Mouse (Mus musculus) WW6 (cell line): ENCODE results near the gene Apbb1ip.
A peak's percentile ranks its signal among the peaks of the same experiment; 100 is the strongest.

Source experiments
- DNase-seq: peaks from one replicate; pipeline ENCODE4 v3.0.0-alpha.2; 2013; ENCODE audit warnings: low read depth, low spot score

The Apbb1ip gene

DNA sequence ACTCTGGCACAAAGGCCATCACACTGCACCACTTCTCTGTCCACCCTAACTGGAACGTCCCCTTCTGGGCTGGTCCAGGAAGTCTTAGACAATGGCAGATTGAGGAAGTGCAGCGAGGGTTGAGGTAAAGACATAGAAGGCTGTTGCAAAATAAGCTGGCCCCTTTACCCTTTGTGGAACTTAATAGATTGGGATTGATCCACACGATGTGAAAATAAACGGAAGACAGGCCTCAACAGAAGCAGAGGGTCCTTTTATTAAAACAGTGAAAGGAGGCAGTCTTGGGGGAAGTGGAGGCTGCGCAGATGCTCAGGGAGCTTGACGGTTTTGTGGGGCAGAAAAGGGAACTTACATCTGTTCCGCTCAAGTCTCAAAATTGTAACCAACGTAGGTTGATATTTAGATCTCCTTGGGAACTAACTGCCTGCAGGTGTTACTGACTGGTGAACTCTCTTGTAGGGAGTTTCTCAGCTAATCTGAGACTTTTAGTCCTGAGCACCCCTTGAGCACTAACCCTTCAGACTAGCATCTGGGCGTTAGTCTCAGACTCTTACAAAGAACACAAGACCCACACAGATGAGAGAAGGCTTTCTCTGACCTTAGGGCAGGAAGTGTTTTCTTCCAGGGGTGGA, at the start of gene Apbb1ip:
TSS of gene Apbb1ip (plus strand) at position 546 of the 632 bp plus-strand sequence.
- DNase-seq, result no peak

DNA sequence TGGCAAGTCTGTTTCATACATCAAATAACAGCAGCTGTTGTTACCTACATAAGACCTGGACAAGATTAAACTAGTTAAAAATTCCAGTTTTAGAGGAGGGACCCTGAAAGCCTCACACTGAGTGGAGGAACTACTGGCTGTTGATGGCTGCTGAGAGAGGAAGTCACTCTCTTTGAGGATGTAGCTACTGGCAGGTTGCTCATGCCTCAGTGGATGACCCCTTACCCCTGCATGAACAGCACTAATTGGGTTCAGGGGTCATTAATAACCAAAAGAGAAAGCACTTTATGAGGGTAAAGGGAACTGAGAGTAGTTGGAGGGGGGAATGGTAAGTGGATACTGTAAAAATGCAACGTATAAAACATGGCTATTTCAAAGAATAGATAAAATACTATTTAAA, 46.8 kb upstream of the Apbb1ip start:
- DNase-seq, result no peak

DNA sequence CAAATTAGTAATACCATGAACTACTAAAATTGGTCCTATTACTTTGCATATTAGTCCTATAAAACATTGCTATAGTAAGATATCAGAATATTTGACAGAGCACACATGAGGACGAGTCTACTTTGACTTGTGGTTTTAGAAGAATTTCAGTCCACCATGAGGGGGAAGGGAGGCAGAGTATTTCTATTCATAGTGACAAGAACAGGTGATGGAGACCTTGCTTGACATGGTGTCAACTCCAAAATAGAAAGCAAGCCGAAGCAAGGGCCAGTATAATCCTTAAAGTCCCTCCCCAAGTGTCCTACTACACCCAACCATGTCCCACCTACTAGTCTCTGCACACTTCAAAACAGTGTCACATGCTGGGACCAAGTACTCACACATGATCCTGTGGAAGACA, 37.8 kb upstream of the Apbb1ip start:
- no peak for DNase-seq

DNA sequence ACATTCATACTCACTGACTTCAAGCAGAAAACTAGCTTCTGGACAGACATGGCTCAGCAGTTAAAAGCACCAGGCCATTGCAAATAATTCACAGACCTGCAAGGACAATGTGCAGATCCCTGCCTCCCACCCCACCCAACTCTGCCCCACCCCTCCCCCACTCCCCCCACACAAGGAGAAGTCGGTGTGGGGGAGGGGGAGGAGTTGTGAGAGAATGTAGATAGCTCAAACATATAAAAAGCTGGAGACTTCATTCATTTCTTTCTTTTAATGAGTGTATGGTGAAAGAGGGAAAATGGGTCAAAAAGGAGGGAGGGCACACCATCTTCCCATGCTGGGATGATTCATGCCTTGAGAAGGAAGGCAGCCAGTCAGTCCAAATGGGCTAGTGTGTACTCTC, 34.5 kb upstream of the Apbb1ip start:
- DNase-seq, result peak; percentile 100

DNA sequence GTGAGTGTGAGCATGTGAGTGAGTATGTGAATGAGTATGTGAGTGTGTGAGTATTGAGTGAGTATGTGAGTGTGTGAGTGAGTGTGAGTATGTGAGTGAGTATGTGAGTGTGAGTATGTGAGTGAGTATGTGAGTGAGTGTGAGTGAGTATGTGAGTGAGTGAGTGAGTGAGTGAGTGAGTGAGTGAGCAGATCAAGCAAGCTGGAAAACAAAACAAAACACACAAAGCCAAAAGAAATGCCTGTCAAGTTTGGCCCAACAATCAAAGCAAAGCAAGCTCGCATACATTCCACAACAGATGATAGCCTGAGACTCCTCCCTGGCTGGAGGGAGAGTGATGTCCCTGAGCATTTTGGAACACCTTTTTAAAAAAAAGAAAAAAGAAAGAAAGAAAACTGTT, 33.5 kb upstream of the Apbb1ip start:
- DNase-seq, result peak; percentile 85

DNA sequence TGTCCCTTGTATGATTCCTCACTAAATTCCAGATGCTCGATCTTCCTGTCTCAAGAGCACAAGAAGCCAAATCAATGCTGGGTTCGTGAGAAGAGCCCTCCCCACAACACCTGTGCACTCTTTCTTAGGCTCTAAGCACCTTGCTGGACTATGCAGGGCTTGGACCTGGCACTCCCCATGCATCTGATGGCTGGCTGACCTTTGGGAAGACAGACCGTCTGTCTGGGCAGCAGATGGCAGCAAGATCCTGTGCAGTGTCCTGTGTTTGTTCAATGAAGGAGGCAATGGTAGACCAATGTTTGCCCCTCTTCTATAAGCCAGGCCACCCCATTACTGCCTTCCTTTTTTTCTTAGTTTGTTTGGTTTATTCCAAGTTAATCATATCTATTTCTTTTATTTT, 32.7 kb upstream of the Apbb1ip start:
- DNase-seq, result no peak

DNA sequence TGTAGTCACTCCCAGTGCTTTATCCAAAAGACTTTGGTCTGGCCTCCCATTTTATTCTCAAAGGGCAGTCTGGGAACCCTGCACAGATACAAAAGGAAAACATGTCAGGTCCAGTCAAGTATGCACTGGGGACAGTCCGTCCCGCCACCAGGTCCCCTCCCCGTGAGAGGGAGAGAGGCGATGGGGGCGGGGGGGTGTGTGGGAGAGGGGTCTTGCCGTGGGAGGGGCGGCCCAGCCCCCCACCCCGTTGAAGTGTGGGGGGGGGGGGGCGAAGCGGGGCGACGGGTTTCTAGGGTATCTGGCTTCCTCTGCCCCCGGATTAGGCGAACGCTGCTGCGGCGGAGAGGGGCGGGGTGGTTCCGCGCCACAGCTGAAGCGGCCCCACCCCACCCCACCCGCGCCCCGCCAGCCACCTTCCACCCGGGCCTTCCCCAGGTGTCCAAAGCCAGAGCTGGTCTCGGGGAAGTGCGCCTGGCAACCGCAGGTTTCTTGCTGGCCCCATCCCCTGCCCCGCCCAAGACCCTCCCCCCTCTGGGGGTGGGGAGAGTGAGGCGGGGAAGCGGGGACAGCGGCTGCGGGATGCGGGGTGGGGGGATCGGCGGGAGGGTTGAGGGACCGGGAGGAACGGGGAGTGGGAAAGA, 29.7 kb upstream of the Apbb1ip start:
- DNase-seq, result no peak

DNA sequence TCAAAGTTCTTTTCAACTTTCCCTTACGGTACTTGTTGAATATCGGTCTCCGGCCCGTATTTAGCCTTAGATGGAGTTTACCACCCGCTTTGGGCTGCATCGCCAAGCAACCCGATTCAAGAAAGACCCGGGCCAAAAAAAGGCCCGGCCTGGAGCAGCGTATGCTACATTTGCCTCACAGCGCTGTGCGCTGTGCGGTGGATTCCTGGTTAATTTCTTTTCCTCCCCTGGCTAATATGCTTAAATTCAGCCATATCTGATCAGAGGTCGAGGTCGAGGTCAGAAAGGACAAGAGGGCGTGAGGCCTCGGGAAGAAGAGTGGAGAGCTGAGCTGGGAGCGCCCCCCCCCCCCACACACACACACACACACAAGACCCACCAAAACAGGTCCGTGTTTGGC, 29.0 kb upstream of the Apbb1ip start:
- peak; percentile 40 for DNase-seq

DNA sequence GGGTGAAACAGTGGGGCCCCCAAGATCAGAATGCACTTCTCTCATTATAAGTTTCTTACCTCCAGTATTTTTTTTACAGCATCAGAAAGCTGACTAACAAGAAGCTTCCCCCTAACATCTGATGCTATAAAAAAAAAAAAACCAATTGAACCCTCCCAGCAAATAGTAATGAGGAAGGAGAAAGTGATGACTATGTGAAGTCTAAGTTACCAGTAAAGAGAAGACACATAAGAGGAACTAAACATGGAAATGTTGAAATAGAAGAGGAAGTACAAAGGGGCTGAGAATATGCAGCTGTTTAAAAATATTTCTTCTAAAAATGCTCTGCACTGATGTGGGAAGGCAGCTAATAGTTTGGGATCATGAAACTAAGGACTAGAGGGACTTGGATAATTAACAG, 27.1 kb upstream of the Apbb1ip start:
- no peak for DNase-seq

DNA sequence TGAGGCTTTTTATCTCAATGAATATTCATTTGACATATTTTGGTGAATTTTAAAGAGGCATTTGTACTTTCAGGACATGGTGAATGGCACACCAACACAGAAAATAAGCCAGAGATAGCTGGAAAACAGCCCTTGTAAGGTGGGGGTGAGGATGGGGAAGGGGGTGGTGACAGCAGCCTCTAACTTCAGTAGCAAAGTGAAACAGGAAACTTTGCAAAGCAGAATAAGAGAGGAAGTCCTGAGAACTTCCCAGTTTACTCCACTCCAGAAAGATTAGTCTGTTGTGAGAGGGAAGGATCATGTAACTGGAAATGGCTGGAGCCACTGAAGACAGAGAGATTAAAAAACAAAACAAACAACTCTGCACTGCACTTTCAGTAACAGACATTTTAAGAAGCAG, 26.0 kb upstream of the Apbb1ip start:
- DNase-seq, result no peak

DNA sequence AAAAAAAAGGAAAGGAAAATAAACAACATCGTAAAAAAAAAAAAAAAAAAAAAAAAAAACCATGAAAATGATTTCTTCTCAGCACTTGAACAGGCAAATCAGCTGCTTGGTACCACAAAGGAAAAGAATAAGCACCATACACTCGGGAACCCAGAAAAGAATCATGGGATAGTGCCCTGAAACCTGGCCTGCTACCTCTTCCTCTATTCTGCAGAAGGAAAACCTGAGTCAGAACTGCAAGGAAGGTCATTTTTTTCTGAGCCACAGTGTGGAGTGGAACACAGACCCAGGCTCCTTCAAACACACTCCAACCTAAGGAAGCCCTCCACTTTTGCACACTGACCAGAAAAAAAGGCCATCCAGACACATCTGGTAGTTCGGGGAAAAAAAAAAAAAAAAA, 24.1 kb upstream of the Apbb1ip start:
- DNase-seq, result no peak

DNA sequence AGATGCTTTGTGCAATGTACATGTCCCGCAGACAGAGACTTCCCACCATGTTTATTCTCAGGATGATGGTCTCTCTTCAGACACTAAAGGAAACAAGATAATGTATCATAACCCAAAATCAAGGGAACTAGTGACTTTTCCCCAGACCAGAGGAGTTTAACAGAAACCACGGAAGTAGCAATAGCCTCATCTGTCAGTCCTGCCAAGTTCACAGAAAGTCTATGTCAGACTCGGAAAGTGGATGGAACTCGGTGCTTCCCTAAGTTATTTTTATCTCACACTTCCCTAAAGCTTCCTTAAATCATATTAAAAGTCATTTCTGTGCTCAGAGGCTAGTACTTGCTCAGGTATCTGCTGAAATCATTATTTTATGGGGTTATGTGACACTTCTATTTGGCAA, 21.4 kb upstream of the Apbb1ip start:
- DNase-seq, result no peak

DNA sequence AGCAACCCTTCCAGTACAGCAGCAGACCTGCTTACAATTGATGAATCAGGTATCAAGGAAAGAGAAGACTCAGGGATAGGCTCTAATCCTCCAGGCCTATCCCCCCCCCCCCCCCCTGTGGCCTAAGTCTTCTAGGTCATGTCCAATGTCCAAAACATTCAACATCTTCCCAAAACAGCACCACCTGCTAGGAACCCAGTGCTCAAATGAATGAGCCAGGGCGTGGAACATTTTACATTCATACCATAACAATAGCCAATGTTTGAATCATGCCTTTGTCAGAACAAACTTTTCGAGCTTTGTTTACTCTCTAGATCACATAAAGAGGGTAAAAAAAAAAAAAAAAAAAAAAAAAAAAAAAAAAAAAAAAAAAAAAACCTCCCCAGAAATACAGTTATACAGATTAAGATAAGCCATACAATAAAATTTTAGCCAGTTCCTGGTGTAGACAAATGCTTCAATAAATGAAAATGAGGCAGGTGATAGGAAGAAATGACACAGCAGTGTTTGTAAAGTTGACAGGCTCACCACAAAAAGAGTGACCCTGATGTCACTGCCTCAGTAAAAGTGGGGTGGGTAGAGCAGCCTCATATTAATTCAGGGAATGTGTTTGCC, 20.3 kb upstream of the Apbb1ip start:
- DNase-seq, result no peak

DNA sequence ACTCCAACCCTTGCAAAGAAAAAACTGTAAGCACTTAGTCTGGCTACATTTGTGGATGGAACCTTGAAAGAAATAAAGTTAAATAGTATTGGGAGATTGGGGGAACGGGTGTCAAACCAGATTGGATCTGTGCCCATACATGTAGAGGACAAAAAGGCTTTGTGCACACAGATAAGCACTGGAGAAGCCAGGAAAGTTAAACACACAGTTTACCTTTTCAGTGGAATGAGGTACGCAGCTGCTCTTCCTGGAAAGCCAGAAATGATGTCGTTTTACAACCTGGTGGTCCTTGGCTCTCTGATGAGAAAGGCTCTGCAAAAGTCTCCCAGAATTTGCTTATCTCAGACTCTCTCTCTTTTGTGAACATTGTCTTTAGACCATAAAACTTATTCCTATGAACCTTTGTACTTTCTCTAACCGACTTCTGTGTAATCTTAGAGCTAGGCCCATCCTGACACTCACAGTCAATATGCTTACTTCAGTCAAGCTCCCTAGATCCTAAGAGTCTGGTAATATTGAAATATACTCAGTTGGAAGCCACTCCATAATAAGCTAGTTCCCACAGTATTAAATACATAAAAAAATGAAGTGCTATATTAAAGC, 19.6 kb upstream of the Apbb1ip start:
- no peak for DNase-seq

DNA sequence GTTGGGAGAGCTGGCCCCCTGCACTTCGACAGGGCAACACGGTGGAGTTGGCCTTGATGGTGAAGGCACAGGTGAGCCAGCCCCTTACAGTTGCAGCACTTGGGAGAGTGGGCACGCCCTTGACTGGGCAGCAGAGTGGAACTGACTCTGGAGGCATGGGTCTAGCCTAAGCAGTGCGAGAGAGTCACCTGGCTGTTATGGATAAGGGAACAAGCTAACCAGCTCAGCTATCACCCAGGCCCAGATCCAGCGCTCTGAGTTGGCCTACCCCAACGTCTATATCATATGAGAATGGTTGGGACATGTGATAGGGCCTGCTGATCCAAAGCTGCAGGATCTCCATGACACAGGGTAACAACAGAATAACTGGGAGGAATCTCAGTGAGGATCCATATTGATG, 18.3 kb upstream of the Apbb1ip start:
- no peak for DNase-seq

DNA sequence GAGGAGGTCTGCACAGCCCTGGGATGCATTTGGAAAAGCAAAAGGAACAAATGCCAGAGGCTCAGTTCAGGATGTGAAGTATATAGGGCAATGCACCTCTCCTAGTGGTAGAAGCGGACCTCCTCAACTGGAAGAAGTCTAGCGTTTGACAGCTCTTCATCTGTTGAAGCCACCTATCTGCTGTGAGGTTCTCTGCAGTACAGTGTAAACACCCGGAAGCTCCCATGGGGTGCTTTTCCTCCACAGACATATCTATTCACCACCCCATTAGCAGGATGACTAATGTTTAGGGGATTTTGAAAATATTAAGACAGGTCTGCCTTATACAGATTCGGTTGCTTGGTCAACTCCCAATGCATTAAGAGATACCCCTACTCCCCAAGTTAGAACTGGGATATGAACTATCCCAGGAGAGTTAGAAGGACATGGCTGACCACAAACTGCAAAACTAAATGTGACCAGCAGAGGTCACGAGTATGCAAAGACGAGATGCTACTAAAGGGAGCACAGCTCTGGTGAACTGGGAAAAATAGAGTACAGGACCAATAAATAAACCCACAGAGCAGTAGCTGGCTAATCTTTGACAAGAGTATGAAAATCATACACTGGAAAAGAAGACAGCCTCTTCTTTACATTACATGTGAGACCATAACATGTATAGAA, 15.5 kb upstream of the Apbb1ip start:
- DNase-seq, result no peak

DNA sequence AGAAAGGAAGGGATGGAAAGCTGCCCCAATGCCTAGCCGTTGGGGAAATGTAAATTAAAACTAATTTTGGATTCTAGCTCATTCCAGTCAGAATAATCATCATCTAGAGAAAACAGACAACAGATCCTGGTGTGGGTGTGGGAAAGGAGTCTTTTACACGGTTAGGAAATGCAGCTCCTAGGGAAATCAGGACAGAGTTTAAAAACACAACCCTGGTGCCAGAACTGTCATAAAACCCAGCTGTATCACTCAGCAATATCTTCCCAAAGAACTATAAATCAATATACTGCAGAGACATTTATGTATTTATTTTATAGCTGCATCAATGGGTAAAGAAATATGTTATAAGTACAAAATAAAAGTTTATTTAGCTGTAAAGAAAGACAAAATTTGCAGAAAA, 13.4 kb upstream of the Apbb1ip start:
- no peak for DNase-seq

DNA sequence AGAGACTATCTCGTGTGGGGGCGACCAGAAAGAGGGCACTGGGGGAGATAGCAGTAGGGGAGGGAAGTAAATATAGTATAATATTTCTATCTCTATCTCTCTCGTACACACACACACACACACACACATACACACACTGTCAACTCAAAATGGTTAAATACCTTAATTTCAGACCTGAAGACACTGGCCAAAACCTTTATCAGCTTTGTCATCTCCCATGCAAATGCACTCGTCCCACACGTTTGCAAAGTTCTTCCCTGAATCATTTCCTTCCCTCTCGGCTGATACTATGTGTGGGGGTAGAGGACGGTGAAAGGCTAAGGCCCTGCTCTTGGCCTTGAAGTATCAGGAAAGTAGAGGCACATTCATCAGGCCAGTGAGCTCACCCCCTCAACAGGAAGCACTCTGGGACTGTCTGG, 12.8 kb upstream of the Apbb1ip start:
- DNase-seq, result no peak

DNA sequence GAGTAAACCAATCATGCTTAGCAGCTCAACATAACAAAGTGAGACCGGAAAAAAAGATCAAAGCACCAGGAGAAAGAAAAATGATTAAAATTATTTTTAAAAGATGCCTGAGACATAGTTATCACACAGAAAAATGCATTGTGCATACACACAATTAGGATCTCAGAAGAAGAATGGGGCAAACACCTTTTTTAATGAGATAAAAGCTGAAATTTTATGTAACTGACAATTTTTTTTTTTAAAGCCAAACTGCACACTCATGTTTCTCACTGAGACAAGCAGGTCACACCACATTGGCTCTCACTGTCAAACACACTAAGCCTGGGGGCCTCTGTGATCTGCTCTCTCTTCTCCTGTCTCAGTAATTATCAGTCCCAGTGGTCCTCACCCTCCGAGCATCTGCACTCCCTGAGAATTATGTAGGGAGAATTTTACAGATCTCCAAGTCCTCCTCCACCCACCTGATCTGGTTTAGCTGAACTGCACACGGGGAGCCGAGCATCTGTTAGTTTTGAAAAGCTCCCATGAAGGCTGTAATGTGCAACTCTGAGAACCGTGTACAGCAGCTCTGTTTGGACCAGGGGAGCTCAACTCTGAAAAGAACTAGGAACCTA, 9.0 kb upstream of the Apbb1ip start:
- no peak for DNase-seq

DNA sequence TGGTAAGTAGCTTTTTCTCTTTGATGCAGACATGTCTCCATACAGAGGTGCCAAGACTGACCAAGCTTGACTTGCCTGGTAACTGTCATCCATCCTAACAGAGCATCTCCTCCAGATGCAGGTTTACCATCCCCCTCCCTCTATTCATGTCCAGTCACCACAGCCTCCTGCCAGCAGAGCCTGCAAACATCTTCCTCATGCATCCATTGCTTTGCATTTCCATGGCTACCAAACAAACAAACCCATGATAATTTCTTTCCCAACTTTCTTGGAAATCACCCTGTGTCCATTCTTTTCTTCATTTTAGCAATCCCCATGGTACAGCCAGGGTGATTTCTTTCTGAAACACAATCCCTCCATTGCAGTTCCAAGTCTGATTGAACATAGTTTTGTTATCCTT, 2.6 kb upstream of the Apbb1ip start:
- no peak for DNase-seq

DNA sequence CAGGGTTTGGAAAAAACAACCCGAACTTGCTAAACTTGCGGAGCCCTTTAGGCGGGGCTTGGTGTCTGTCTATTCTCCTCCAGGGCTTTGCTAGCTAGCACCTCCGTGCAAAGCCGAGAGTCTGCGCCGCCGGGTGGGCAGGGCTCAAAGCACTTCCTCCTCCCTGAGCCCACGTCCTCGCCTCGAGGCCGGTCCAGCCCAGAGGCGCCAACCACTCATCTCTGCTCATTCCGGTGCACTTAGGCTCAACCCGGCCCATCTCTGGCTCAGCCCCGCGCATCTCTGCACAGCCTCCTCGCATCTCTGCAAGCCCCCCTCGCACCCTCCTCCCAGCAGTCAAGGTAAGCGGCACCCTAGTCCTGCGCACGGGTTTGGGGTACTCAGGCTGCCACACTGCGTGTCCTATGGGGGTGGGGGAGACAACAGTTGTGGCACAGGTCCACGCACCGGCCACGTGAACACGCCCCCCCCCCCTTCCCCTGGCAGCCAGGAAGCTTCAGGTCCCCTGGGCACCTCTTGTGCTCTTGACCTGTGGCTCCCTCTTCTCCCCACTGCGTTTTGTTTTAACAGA, 372 bp downstream of the Apbb1ip start:
- peak; percentile 16 for DNase-seq

DNA sequence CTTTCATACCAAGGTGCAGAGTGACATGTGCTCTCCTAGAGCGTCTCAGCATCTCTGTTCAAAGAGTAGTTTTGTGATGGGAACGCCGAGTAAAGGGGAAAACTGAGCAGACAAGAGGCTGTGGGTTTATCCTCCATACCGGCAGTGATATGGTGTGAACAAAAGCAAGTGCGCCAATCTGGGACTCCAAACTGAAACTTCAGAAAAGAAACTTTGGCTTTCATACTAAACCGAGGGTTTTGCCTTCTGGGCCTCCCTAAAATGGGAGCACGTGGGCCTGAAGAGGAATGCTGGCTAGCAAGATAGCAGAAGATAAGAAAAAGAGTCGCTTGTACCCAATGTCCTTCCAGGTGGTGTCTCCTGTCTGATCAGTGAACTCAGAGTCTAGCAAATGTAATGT, 1.3 kb downstream of the Apbb1ip start:
- DNase-seq, result no peak
